Mouse (Mus musculus): ENCODE data around the gene Tacstd2. TPM values are rescaled to one million over a fixed set of nuclear protein-coding genes. Genes with fewer than 3 reads are reported as not detected.
A peak's percentile ranks its signal among the peaks of the same experiment; 100 is the strongest.
"Not testable (repeated sequence)": the region's sequence is repeated elsewhere in the genome, so short reads cannot be mapped to it uniquely, and the experiment has no call there.

Tacstd2 gene
- polyA plus RNA-seq, 1 experiment from 2014 or later = 11.5 TPM

- H3K36me3 ChIP-seq (replicated peaks; ENCODE audit: control insufficient read depth, insufficient read depth, low read depth, low read length) = no peaks in the 10 kb centered on the region
- no peak overlapping the region for H3K27ac ChIP-seq (replicated peaks; ENCODE audit: low read depth, low read length)
- H3K4me3 ChIP-seq (ENCODE audit: low read depth, low read length) = no peak overlapping the region
- no peaks in the 10 kb centered on the region for H3K4me1 ChIP-seq (ENCODE audit: control insufficient read depth, insufficient read depth, low read length)
- H3K9me3 ChIP-seq (replicated peaks; ENCODE audit: control insufficient read depth, low read length) = no peaks in the 10 kb centered on the region
- DNase-seq (ENCODE audit: low spot score) = no peak
- no peak overlapping the region for H3K9ac ChIP-seq (replicated peaks; ENCODE audit: low read length)
- no peak for ATAC-seq (replicated peaks; ENCODE audit: insufficient number of reproducible peaks, low FRiP score, low TSS enrichment, low read depth)
- H3K4me2 ChIP-seq (ENCODE audit: low read depth, low read length) = no peak overlapping the region
- WGBS = 57% methylated on average over 7 of the region's 7 CpGs
- peaks cover 31% of the 10 kb centered on the region for H3K27me3 ChIP-seq (ENCODE audit: control insufficient read depth, insufficient read depth, low read length)
Measured at GRCm38 (mm10) chr6:67531822-67532162, 3.8 kb downstream of the Tacstd2 start.

- no peak overlapping the region for H3K4me3 ChIP-seq (ENCODE audit: low read depth, low read length)
- DNase-seq (ENCODE audit: low spot score) (peak; percentile 54), ATAC-seq (replicated peaks; ENCODE audit: insufficient number of reproducible peaks, low FRiP score, low TSS enrichment, low read depth) (no peak)
- no peaks in the 10 kb centered on the region for H3K4me1 ChIP-seq (ENCODE audit: control insufficient read depth, insufficient read depth, low read length)
- H3K36me3 ChIP-seq (replicated peaks; ENCODE audit: control insufficient read depth, insufficient read depth, low read depth, low read length) = no peaks in the 10 kb centered on the region
- no peak overlapping the region for H3K27ac ChIP-seq (replicated peaks; ENCODE audit: low read depth, low read length)
- WGBS = 58% methylated on average over 9 of the region's 9 CpGs
- no peaks in the 10 kb centered on the region for H3K9me3 ChIP-seq (replicated peaks; ENCODE audit: control insufficient read depth, low read length)
- peaks cover 28% of the 10 kb centered on the region for H3K27me3 ChIP-seq (ENCODE audit: control insufficient read depth, insufficient read depth, low read length)
- H3K4me2 ChIP-seq (ENCODE audit: low read depth, low read length) = no peak overlapping the region
- H3K9ac ChIP-seq (replicated peaks; ENCODE audit: low read length) = no peak overlapping the region
Measured at GRCm38 (mm10) chr6:67530992-67531821, 4.4 kb downstream of the Tacstd2 start.

GRCm38 (mm10) chr6:67526356-67526755, 9.2 kb downstream of the Tacstd2 start:
- Histone ChIP-seq H3K27me3 (ENCODE audit: control insufficient read depth, insufficient read depth, low read length) (no peaks in the 10 kb centered on the region), H3K4me3 (ENCODE audit: low read depth, low read length) (no peak overlapping the region), H3K9ac (replicated peaks; ENCODE audit: low read length) (no peak overlapping the region), H3K36me3 (replicated peaks; ENCODE audit: control insufficient read depth, insufficient read depth, low read depth, low read length) (no peaks in the 10 kb centered on the region), H3K9me3 (replicated peaks; ENCODE audit: control insufficient read depth, low read length) (no peaks in the 10 kb centered on the region), H3K27ac (replicated peaks; ENCODE audit: low read depth, low read length) (no peak overlapping the region), H3K4me2 (ENCODE audit: low read depth, low read length) (no peak overlapping the region), H3K4me1 (ENCODE audit: control insufficient read depth, insufficient read depth, low read length) (no peaks in the 10 kb centered on the region)
- WGBS = 82% methylated on average over 5 of the region's 5 CpGs
- no peak for DNase-seq (ENCODE audit: low spot score)
- no peak for ATAC-seq (replicated peaks; ENCODE audit: insufficient number of reproducible peaks, low FRiP score, low TSS enrichment, low read depth)

GRCm38 (mm10) chr6:67510752-67511151, 24.8 kb downstream of the Tacstd2 start:
- no peak for ATAC-seq (replicated peaks; ENCODE audit: insufficient number of reproducible peaks, low FRiP score, low TSS enrichment, low read depth)
- no peak overlapping the region for H3K9ac ChIP-seq (replicated peaks; ENCODE audit: low read length)
- H3K4me2 ChIP-seq (ENCODE audit: low read depth, low read length) = no peak overlapping the region
- no peaks in the 10 kb centered on the region for H3K4me1 ChIP-seq (ENCODE audit: control insufficient read depth, insufficient read depth, low read length)
- H3K4me3 ChIP-seq (ENCODE audit: low read depth, low read length) = no peak overlapping the region
- no peak overlapping the region for H3K27ac ChIP-seq (replicated peaks; ENCODE audit: low read depth, low read length)
- no peaks in the 10 kb centered on the region for H3K9me3 ChIP-seq (replicated peaks; ENCODE audit: control insufficient read depth, low read length)
- peak; percentile 58 for DNase-seq (ENCODE audit: low spot score)
- no peaks in the 10 kb centered on the region for H3K27me3 ChIP-seq (ENCODE audit: control insufficient read depth, insufficient read depth, low read length)
- H3K36me3 ChIP-seq (replicated peaks; ENCODE audit: control insufficient read depth, insufficient read depth, low read depth, low read length) = no peaks in the 10 kb centered on the region

- not testable (repeated sequence) for H3K4me3 ChIP-seq (ENCODE audit: low read depth, low read length); H3K9me3 ChIP-seq (replicated peaks; ENCODE audit: control insufficient read depth, low read length); H3K4me1 ChIP-seq (ENCODE audit: control insufficient read depth, insufficient read depth, low read length); H3K36me3 ChIP-seq (replicated peaks; ENCODE audit: control insufficient read depth, insufficient read depth, low read depth, low read length); H3K27ac ChIP-seq (replicated peaks; ENCODE audit: low read depth, low read length); H3K9ac ChIP-seq (replicated peaks; ENCODE audit: low read length); H3K27me3 ChIP-seq (ENCODE audit: control insufficient read depth, insufficient read depth, low read length); DNase-seq (ENCODE audit: low spot score); H3K4me2 ChIP-seq (ENCODE audit: low read depth, low read length)
- ATAC-seq (replicated peaks; ENCODE audit: insufficient number of reproducible peaks, low FRiP score, low TSS enrichment, low read depth) = peak; percentile 81
- WGBS = 88% methylated on average over 2 of the region's 6 CpGs
Measured at GRCm38 (mm10) chr6:67501938-67502337, 33.7 kb downstream of the Tacstd2 start.

- WGBS = 61% methylated on average over 2 of the region's 2 CpGs
- no peaks in the 10 kb centered on the region for H3K27me3 ChIP-seq (ENCODE audit: control insufficient read depth, insufficient read depth, low read length)
Measured at GRCm38 (mm10) chr6:67491755-67492154, 43.8 kb downstream of the Tacstd2 start, which contains the start of gene Il23r. TSS of gene Il23r (minus strand) at chr6:67491855.

More at GRCm38 (mm10) chr6:67491755-67492154, 43.8 kb downstream of the Tacstd2 start, which contains the start of gene Il23r:
- Histone ChIP-seq H3K36me3 (replicated peaks; ENCODE audit: control insufficient read depth, insufficient read depth, low read depth, low read length) (no peaks in the 10 kb centered on the region), H3K4me2 (ENCODE audit: low read depth, low read length) (no peak within 1 kb of the TSS), H3K4me1 (ENCODE audit: control insufficient read depth, insufficient read depth, low read length) (no peaks in the 10 kb centered on the region), H3K27ac (replicated peaks; ENCODE audit: low read depth, low read length) (no peak within 1 kb of the TSS), H3K9me3 (replicated peaks; ENCODE audit: control insufficient read depth, low read length) (no peaks in the 10 kb centered on the region), H3K4me3 (ENCODE audit: low read depth, low read length) (no peak within 1 kb of the TSS), H3K9ac (replicated peaks; ENCODE audit: low read length) (no peak within 1 kb of the TSS)
- ATAC-seq (replicated peaks; ENCODE audit: insufficient number of reproducible peaks, low FRiP score, low TSS enrichment, low read depth) (no peak), DNase-seq (ENCODE audit: low spot score) (no peak)

Other genes with a start within 250 kb of the Tacstd2 start
- 0.08 and 0.10 TPM in 2 replicates for gene Il12rb2, start 159.6 kb downstream of the Tacstd2 start, polyA plus RNA-seq (2014; fragmentation: Nextera tagmentation; extraction: Ambion mirVana)
- not detected in 2 replicates for gene Il23r, start 43.9 kb downstream of the Tacstd2 start, polyA plus RNA-seq (2014; fragmentation: Nextera tagmentation; extraction: Ambion mirVana)

All from embryonic facial prominence, embryonic 11.5 days (tissue).